Mouse (Mus musculus): ENCODE measurements around the gene Aspscr1. TPM values are rescaled to one million over a fixed set of nuclear protein-coding genes. Genes with fewer than 3 reads are reported as not detected.

Gene Aspscr1
- polyA plus RNA-seq (2017; shearing (Covaris generic)): 111 TPM

DNA sequence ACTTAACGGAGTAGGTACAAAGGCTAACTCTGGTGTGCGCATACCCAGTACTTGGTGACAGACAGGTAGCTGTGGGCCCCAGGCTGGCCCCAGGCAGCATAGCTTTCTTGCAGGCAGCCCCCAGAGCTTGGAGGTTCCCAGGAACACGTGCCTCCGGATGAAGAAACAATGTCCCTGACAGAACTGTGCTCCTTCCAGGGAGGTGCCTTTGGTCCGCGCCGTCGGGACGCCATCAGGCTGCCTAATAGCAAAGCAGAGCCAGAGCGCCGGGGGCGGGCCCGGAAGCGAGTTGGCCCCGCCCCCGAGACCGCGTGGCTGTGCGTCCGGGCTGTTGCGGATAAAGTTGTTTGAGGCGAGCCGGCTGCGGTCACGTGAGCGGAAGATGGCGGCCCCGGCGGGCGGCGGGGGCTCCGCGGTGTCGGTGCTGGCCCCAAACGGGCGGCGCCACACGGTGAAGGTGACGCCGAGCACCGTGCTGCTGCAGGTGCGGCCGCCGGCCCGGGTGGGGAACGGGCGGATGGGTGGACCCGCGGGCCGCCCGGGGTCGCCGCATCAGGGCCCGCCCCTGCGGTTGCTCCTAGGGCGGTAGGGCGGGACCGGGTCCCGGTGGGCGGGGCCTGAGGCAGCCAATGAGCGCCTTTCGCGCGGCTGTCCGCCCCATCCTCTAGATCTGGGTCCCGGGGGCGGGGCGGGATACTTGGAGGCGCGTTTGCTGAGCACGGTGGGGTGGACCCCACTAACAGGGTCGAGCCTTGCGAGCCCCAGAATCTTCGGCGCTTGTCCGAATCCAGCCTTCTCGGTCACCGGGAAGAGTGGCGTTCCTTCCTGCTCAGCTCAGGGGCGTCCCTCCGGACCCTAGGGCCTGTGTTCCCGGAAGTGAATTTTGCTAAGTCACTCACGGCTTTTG lies at the start of gene Aspscr1:
TSS of gene Aspscr1 (plus strand) at position 287 of the 907 bp plus-strand sequence.

GRCm38 (mm10) chr11:120625152-120625775 lies 47.5 kb upstream of the Aspscr1 start, which contains the start of gene Sirt7:
TSS of gene Sirt7 (minus strand) at chr11:120625240.

GRCm38 (mm10) chr11:120633520-120634343 lies 39.0 kb upstream of the Aspscr1 start, which contains the start of gene Mafg:
TSS of gene Mafg (minus strand) at chr11:120633600.

GRCm38 (mm10) chr11:120643601-120643987 lies 29.2 kb upstream of the Aspscr1 start, which contains the start of gene Pycr1:
TSS of gene Pycr1 (minus strand) at chr11:120643769.

DNA sequence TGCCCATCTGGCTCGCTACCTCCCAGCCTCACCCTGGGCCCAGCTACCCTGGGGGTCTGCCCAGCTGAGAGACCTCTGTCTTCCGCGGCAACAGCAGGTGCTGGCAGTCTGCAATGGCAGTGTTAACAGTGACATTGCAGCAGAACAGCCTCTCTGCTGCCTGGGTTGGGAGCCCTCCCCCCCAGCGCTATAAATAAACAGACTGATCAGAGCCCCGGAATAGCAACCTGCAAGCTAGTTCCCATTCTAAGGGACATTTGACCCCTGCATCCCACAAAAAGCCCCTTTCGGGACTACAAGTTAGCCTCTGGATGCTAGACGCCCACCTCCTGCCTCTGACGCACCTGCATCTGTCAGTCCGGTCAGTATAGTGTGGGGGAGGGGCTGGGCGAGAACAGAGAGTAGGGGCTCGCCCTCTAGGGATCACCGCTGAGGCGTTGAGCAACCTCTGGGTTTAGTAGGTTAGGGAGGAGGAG lies 24.7 kb upstream of the Aspscr1 start, which contains the start of gene Myadml2:
TSS of gene Myadml2 (minus strand) at position 158 of the 476 bp plus-strand sequence.

DNA sequence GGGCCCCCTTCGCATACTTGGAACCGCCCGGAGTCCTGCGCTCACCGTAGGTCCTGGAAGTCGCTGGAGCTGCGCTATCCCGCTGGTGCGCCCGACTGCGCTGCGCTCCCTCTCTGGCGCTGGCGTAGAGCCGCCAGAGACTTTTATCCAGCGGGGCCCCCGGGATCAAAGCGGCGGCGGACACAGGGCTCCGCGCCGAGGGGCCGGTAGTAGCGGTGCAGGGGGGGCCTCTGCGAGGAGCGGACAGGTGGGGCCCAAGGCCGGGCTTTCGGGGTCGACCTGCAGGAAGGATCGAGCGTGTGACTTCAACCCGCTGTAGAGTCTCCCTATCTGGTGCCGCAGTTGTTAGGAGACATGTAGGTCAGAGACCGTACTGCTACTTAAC lies 11.7 kb upstream of the Aspscr1 start, which contains the start of gene Notum:
TSS of gene Notum (minus strand) at position 100 of the 385 bp plus-strand sequence.

DNA sequence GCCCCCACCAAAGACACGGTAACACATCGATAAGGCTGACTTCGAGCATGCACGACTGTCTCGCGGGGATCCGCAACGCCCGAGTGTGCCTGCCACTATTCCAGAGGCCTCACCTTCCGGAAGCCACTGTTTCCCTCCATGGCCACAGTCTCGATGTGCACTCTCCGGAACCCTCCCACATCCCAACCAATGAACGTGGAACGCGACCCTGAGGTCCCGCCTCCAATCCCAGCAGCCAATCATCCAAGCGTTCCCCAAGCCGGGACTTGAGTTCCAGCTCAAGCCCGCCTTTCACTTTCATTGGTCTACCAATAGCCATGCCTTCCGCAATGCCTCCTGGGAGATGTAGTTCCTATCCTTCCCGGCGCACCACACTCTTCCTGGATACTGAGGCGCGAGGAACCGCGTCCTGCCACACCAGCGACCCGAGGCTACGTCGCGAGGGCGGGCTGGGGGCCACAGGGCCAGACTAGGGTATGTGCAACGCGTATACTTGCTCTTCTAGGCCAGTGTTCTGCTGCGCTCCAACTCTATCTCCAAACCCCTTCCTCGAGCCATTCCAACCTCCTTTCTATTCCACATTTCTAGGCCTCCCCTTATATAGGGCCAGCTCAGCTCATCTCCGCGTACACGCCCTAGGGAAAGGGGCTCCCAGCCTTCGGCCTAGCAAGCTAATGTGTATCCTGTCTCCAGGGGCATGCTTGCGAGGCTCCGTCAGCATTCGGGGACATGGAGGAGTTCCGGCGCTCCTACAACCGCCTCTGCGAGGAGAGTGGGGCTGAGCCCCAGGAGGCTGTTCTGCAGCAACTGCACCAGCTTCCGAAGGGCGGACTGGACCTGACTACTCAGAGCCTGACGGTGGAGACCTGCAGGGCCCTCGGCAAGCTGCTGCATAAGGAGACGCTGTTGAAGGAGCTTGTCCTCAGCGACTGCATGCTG lies 41.1 kb downstream of the Aspscr1 start, which contains the start of the genes Cenpx and Lrrc45:
TSS of gene Cenpx (minus strand) at position 159 of the 939 bp plus-strand sequence.
TSS of gene Lrrc45 (plus strand) at position 346 of the 939 bp plus-strand sequence.

GRCm38 (mm10) chr11:120721124-120722066 lies 48.6 kb downstream of the Aspscr1 start, which contains the start of gene Rac3:
TSS of gene Rac3 (plus strand) at chr11:120721470.

DNA sequence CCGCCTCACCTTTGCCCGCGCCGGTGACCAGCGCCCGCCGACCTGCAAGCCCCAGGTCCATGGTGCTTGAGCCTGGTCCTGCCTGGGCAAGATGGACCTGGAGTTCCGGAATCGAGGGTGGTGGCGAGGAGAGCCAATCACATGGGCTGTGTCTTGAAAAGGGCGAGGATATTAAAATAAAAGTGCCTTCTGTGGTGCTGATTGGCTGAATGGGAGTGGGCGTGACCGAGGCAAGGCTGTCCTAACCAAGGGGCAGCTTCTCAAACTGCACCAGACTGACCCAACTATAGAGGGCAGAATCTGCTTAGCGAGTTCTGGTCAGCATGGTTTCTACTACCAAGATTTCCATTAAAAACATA lies 54.4 kb downstream of the Aspscr1 start, which contains the start of gene Dcxr:
TSS of gene Dcxr (minus strand) at position 113 of the 359 bp plus-strand sequence.

GRCm38 (mm10) chr11:120731858-120732680 lies 59.3 kb downstream of the Aspscr1 start, which contains the start of gene Cbr2:
TSS of gene Cbr2 (minus strand) at chr11:120732114.

Other genes starting within 250 kb of the Aspscr1 start
- 50.4 TPM for gene Nploc4, start 235.3 kb upstream of the Aspscr1 start, polyA plus RNA-seq (2017; shearing (Covaris generic))
- gene Tspan10, start 230.3 kb upstream of the Aspscr1 start, polyA plus RNA-seq (2017; shearing (Covaris generic)): not detected
- gene Pde6g, start 219.5 kb upstream of the Aspscr1 start, polyA plus RNA-seq (2017; shearing (Covaris generic)): 0.60 TPM
- gene Oxld1, start 214.9 kb upstream of the Aspscr1 start, polyA plus RNA-seq (2017; shearing (Covaris generic)): 3.9 TPM
- gene Ccdc137, start 214.9 kb upstream of the Aspscr1 start, polyA plus RNA-seq (2017; shearing (Covaris generic)): 25.7 TPM
- 11.9 TPM for gene Arl16, start 205.4 kb upstream of the Aspscr1 start, polyA plus RNA-seq (2017; shearing (Covaris generic))
- 29.6 TPM for gene Mrpl12, start 188.4 kb upstream of the Aspscr1 start, polyA plus RNA-seq (2017; shearing (Covaris generic))
- gene Slc25a10, start 181.1 kb upstream of the Aspscr1 start, polyA plus RNA-seq (2017; shearing (Covaris generic)): 7.6 TPM
- not detected for gene Gcgr, start 142.3 kb upstream of the Aspscr1 start, polyA plus RNA-seq (2017; shearing (Covaris generic))
- 59.6 TPM for gene Mcrip1, start 123.2 kb upstream of the Aspscr1 start, polyA plus RNA-seq (2017; shearing (Covaris generic))
- gene Ppp1r27, start 121.8 kb upstream of the Aspscr1 start, polyA plus RNA-seq (2017; shearing (Covaris generic)): not detected
- gene P4hb, start 99.7 kb upstream of the Aspscr1 start, polyA plus RNA-seq (2017; shearing (Covaris generic)): 172 TPM
- 768 TPM for gene Arhgdia, start 91.3 kb upstream of the Aspscr1 start, polyA plus RNA-seq (2017; shearing (Covaris generic))
- 279 TPM for gene Alyref, start 74.6 kb upstream of the Aspscr1 start, polyA plus RNA-seq (2017; shearing (Covaris generic))
- 67.7 TPM for gene Anapc11, start 74.6 kb upstream of the Aspscr1 start, polyA plus RNA-seq (2017; shearing (Covaris generic))
- gene Npb, start 64.5 kb upstream of the Aspscr1 start, polyA plus RNA-seq (2017; shearing (Covaris generic)): not detected
- gene Pcyt2, start 55.0 kb upstream of the Aspscr1 start, polyA plus RNA-seq (2017; shearing (Covaris generic)): 135 TPM
- 155 TPM for gene Sirt7, start 47.7 kb upstream of the Aspscr1 start, polyA plus RNA-seq (2017; shearing (Covaris generic))
- gene Mafg, start 39.4 kb upstream of the Aspscr1 start, polyA plus RNA-seq (2017; shearing (Covaris generic)): 31.8 TPM
- gene Pycr1, start 29.2 kb upstream of the Aspscr1 start, polyA plus RNA-seq (2017; shearing (Covaris generic)): 0.44 TPM
- gene Myadml2, start 24.8 kb upstream of the Aspscr1 start, polyA plus RNA-seq (2017; shearing (Covaris generic)): not detected
- not detected for gene Notum, start 11.8 kb upstream of the Aspscr1 start, polyA plus RNA-seq (2017; shearing (Covaris generic))
- gene Cenpx, start 40.8 kb downstream of the Aspscr1 start, polyA plus RNA-seq (2017; shearing (Covaris generic)): 85.8 TPM
- gene Lrrc45, start 41.0 kb downstream of the Aspscr1 start, polyA plus RNA-seq (2017; shearing (Covaris generic)): 52.6 TPM
- gene Rac3, start 48.5 kb downstream of the Aspscr1 start, polyA plus RNA-seq (2017; shearing (Covaris generic)): not detected
- 5.4 TPM for gene Dcxr, start 54.3 kb downstream of the Aspscr1 start, polyA plus RNA-seq (2017; shearing (Covaris generic))
- not detected for gene Cbr2, start 59.1 kb downstream of the Aspscr1 start, polyA plus RNA-seq (2017; shearing (Covaris generic))
- 9.5 TPM for gene Hmga1b, start 89.8 kb downstream of the Aspscr1 start, polyA plus RNA-seq (2017; shearing (Covaris generic))
- gene Rfng, start 111.2 kb downstream of the Aspscr1 start, polyA plus RNA-seq (2017; shearing (Covaris generic)): 29.1 TPM
- 70.8 TPM for gene Gps1, start 111.3 kb downstream of the Aspscr1 start, polyA plus RNA-seq (2017; shearing (Covaris generic))
- gene Dus1l, start 123.4 kb downstream of the Aspscr1 start, polyA plus RNA-seq (2017; shearing (Covaris generic)): 42.8 TPM
- 39.2 TPM for gene Fasn, start 151.6 kb downstream of the Aspscr1 start, polyA plus RNA-seq (2017; shearing (Covaris generic))